Mouse (Mus musculus): ENCODE results near the gene Fzd4. TPM values are rescaled to one million over a fixed set of nuclear protein-coding genes. Genes with fewer than 3 reads are reported as not detected.

Gene Fzd4
- total RNA-seq, 1 experiment = 2.2 TPM

GRCm38 (mm10) chr7:89412094-89412493, 7.9 kb downstream of the Fzd4 start:
- no peak overlapping the region for H3K4me3 ChIP-seq (ENCODE audit: insufficient read depth in 1 of 2, low read depth in 1 of 2, low read length in 2 of 2, poor library complexity in 1 of 2, severe bottlenecking in 1 of 2)
- DNase-seq (ENCODE audit: low read depth, low spot score) = no peak
- H3K9me3 ChIP-seq (ENCODE audit: control insufficient read depth, insufficient read depth, low read depth, low read length) = no peaks in the 10 kb centered on the region
- H3K4me1 ChIP-seq (ENCODE audit: control insufficient read depth in 2 of 2, insufficient read depth in 2 of 2, low read length in 2 of 2, poor library complexity in 1 of 2) = no peaks in the 10 kb centered on the region
- H3K36me3 ChIP-seq (ENCODE audit: control insufficient read depth, insufficient read depth, low read length, poor library complexity, severe bottlenecking) = no peaks in the 10 kb centered on the region
- in situ Hi-C loops (cut with MboI; ENCODE audit: low sequenced_read_pairs in 2 of 2, unreplicated experiment in 2 of 2) = loop anchor here in 1 of 2 experiments (25.0 kb wide), 1 partner anchor 250 kb away; no protein-coding TSS in a partner anchor
- H3K27ac ChIP-seq (ENCODE audit: insufficient read depth, low read depth, low read length, poor library complexity, severe bottlenecking) = no peak overlapping the region
- no peak overlapping the region for H3K9ac ChIP-seq (ENCODE audit: insufficient read depth, low read depth, low read length, poor library complexity, severe bottlenecking)
- no peak for TF ChIP-seq HCFC1 (IDR thresholded peaks at IDR 0.05; ENCODE audit: borderline replicate concordance, insufficient read depth, low read length)
- no peak for TF ChIP-seq MAFK (IDR thresholded peaks at IDR 0.05; ENCODE audit: insufficient read depth, low read depth, low read length)
- no peak for TF ChIP-seq CHD2 (IDR thresholded peaks at IDR 0.05; ENCODE audit: low read depth, low read length)
- no peak for TF ChIP-seq ZNF384 (IDR thresholded peaks at IDR 0.05; ENCODE audit: low read depth, low read length)
- TF ChIP-seq ZC3H11A (IDR thresholded peaks at IDR 0.05; ENCODE audit: borderline replicate concordance, low read depth, low read length) = no peak

GRCm38 (mm10) chr7:89416027-89416426, 11.9 kb downstream of the Fzd4 start:
- in situ Hi-C loops (cut with MboI; ENCODE audit: low sequenced_read_pairs in 2 of 2, unreplicated experiment in 2 of 2) = loop anchor here in 1 of 2 experiments (25.0 kb wide), 1 partner anchor 254 kb away; no protein-coding TSS in a partner anchor
- no peak overlapping the region for H3K9ac ChIP-seq (ENCODE audit: insufficient read depth, low read depth, low read length, poor library complexity, severe bottlenecking)
- no peaks in the 10 kb centered on the region for H3K4me1 ChIP-seq (ENCODE audit: control insufficient read depth in 2 of 2, insufficient read depth in 2 of 2, low read length in 2 of 2, poor library complexity in 1 of 2)
- no peak for DNase-seq (ENCODE audit: low read depth, low spot score)
- no peak overlapping the region for H3K27ac ChIP-seq (ENCODE audit: insufficient read depth, low read depth, low read length, poor library complexity, severe bottlenecking)
- TF ChIP-seq ZNF384 (IDR thresholded peaks at IDR 0.05; ENCODE audit: low read depth, low read length) = no peak
- TF ChIP-seq ZC3H11A (IDR thresholded peaks at IDR 0.05; ENCODE audit: borderline replicate concordance, low read depth, low read length) = no peak
- TF ChIP-seq HCFC1 (IDR thresholded peaks at IDR 0.05; ENCODE audit: borderline replicate concordance, insufficient read depth, low read length) = no peak
- TF ChIP-seq MAFK (IDR thresholded peaks at IDR 0.05; ENCODE audit: insufficient read depth, low read depth, low read length) = no peak
- TF ChIP-seq CHD2 (IDR thresholded peaks at IDR 0.05; ENCODE audit: low read depth, low read length) = no peak
- H3K9me3 ChIP-seq (ENCODE audit: control insufficient read depth, insufficient read depth, low read depth, low read length) = no peaks in the 10 kb centered on the region
- no peak overlapping the region for H3K4me3 ChIP-seq (ENCODE audit: insufficient read depth in 1 of 2, low read depth in 1 of 2, low read length in 2 of 2, poor library complexity in 1 of 2, severe bottlenecking in 1 of 2)
- no peaks in the 10 kb centered on the region for H3K36me3 ChIP-seq (ENCODE audit: control insufficient read depth, insufficient read depth, low read length, poor library complexity, severe bottlenecking)

GRCm38 (mm10) chr7:89417707-89418106, 13.6 kb downstream of the Fzd4 start:
- Histone ChIP-seq H3K4me1 (ENCODE audit: control insufficient read depth in 2 of 2, insufficient read depth in 2 of 2, low read length in 2 of 2, poor library complexity in 1 of 2) (no peaks in the 10 kb centered on the region), H3K4me3 (ENCODE audit: insufficient read depth in 1 of 2, low read depth in 1 of 2, low read length in 2 of 2, poor library complexity in 1 of 2, severe bottlenecking in 1 of 2) (no peak overlapping the region), H3K27ac (ENCODE audit: insufficient read depth, low read depth, low read length, poor library complexity, severe bottlenecking) (no peak overlapping the region), H3K9ac (ENCODE audit: insufficient read depth, low read depth, low read length, poor library complexity, severe bottlenecking) (no peak overlapping the region), H3K9me3 (ENCODE audit: control insufficient read depth, insufficient read depth, low read depth, low read length) (no peaks in the 10 kb centered on the region), H3K36me3 (ENCODE audit: control insufficient read depth, insufficient read depth, low read length, poor library complexity, severe bottlenecking) (no peaks in the 10 kb centered on the region)
- DNase-seq (ENCODE audit: low read depth, low spot score) = no peak
- no peak for TF ChIP-seq HCFC1 (IDR thresholded peaks at IDR 0.05; ENCODE audit: borderline replicate concordance, insufficient read depth, low read length)
- no peak for TF ChIP-seq CHD2 (IDR thresholded peaks at IDR 0.05; ENCODE audit: low read depth, low read length)
- no peak for TF ChIP-seq ZC3H11A (IDR thresholded peaks at IDR 0.05; ENCODE audit: borderline replicate concordance, low read depth, low read length)
- TF ChIP-seq ZNF384 (IDR thresholded peaks at IDR 0.05; ENCODE audit: low read depth, low read length) = no peak
- no peak for TF ChIP-seq MAFK (IDR thresholded peaks at IDR 0.05; ENCODE audit: insufficient read depth, low read depth, low read length)
- in situ Hi-C loops (cut with MboI; ENCODE audit: low sequenced_read_pairs in 2 of 2, unreplicated experiment in 2 of 2) = loop anchor here in 1 of 2 experiments (25.0 kb wide), 1 partner anchor 255 kb away; no protein-coding TSS in a partner anchor

GRCm38 (mm10) chr7:89418127-89418653, 14.0 kb downstream of the Fzd4 start:
- no peak for DNase-seq (ENCODE audit: low read depth, low spot score)
- Histone ChIP-seq H3K27ac (ENCODE audit: insufficient read depth, low read depth, low read length, poor library complexity, severe bottlenecking) (no peak overlapping the region), H3K9ac (ENCODE audit: insufficient read depth, low read depth, low read length, poor library complexity, severe bottlenecking) (no peak overlapping the region), H3K4me1 (ENCODE audit: control insufficient read depth in 2 of 2, insufficient read depth in 2 of 2, low read length in 2 of 2, poor library complexity in 1 of 2) (no peaks in the 10 kb centered on the region), H3K9me3 (ENCODE audit: control insufficient read depth, insufficient read depth, low read depth, low read length) (no peaks in the 10 kb centered on the region), H3K4me3 (ENCODE audit: insufficient read depth in 1 of 2, low read depth in 1 of 2, low read length in 2 of 2, poor library complexity in 1 of 2, severe bottlenecking in 1 of 2) (no peak overlapping the region), H3K36me3 (ENCODE audit: control insufficient read depth, insufficient read depth, low read length, poor library complexity, severe bottlenecking) (no peaks in the 10 kb centered on the region)
- no peak for TF ChIP-seq ZNF384 (IDR thresholded peaks at IDR 0.05; ENCODE audit: low read depth, low read length)
- in situ Hi-C loops (cut with MboI; ENCODE audit: low sequenced_read_pairs in 2 of 2, unreplicated experiment in 2 of 2) = loop anchor here in 1 of 2 experiments (25.0 kb wide), 1 partner anchor 256 kb away; no protein-coding TSS in a partner anchor
